Mouse (Mus musculus) MEL (cell line): ENCODE measurements at regions not wholly inside any gene's neighbourhood (a gene's known extent, or its start where the extent isn't known, plus 50 kb on each side); places are given as distances from the start of the nearest gene placed in this dataset.

Experiments
- CHD2 ChIP-seq: IDR thresholded peaks from 2 replicates; pipeline ENCODE4 v1.6.1; 2011; ENCODE audit warnings: low read length, improper control_type of control experiment
- CTCF ChIP-seq, 3 experiments: IDR thresholded peaks in 2 of 3; conservative IDR thresholded peaks in 1 of 3; 2 replicates each; pipeline ENCODE4 v1.5.1; 2011 to 2012; ENCODE audit warnings: low read length in 3 of 3, low read depth in 2 of 3, mild to moderate bottlenecking in 2 of 3, improper control_type of control experiment in 1 of 3, inconsistent platforms in 1 of 3, mixed read lengths in 1 of 3, moderate library complexity in 1 of 3; ENCODE audit not compliant: control insufficient read depth in 1 of 3, insufficient read depth in 1 of 3, poor library complexity in 1 of 3, severe bottlenecking in 1 of 3
- ETS1 ChIP-seq: IDR thresholded peaks from 2 replicates; pipeline ENCODE4 v1.6.1; 2012; ENCODE audit warnings: low read depth, mild to moderate bottlenecking, inconsistent platforms, low read length, improper control_type of control experiment, moderate library complexity
- GATA1 ChIP-seq: IDR thresholded peaks from 2 replicates; pipeline ENCODE4 v1.6.1; 2011; ENCODE audit warnings: low read depth, low read length, improper control_type of control experiment
- MAFK ChIP-seq: IDR thresholded peaks from 2 replicates; pipeline ENCODE4 v1.6.1; 2011; ENCODE audit warnings: low read depth, mild to moderate bottlenecking, low read length, improper control_type of control experiment, borderline replicate concordance
- MAX ChIP-seq: IDR thresholded peaks from 2 replicates; pipeline ENCODE4 v1.6.1; 2011; ENCODE audit warnings: low read length, improper control_type of control experiment
- POLR2A ChIP-seq, 2 experiments: IDR thresholded peaks; 2 replicates each; pipeline ENCODE4 v1.6.1; 2011 to 2012; ENCODE audit warnings: low read length in 2 of 2, mild to moderate bottlenecking in 2 of 2, control low read depth in 1 of 2, improper control_type of control experiment in 1 of 2, low read depth in 1 of 2, moderate library complexity in 1 of 2; ENCODE audit not compliant: control insufficient read depth in 1 of 2, insufficient read depth in 1 of 2, poor library complexity in 1 of 2
- POLR2AphosphoS2 ChIP-seq: IDR thresholded peaks from 2 replicates; pipeline ENCODE4 v1.6.1; 2011; ENCODE audit warnings: low read length, improper control_type of control experiment
- USF1 ChIP-seq: IDR thresholded peaks from 2 replicates; pipeline ENCODE4 v1.6.1; 2014; ENCODE audit warnings: low read depth, mild to moderate bottlenecking, inconsistent platforms, low read length, improper control_type of control experiment, moderate library complexity
- ZC3H11A ChIP-seq: IDR thresholded peaks from 2 replicates; pipeline ENCODE4 v1.6.1; 2012; ENCODE audit warnings: low read depth, mild to moderate bottlenecking, inconsistent platforms, low read length, improper control_type of control experiment
- ZMIZ1 ChIP-seq: IDR thresholded peaks from 2 replicates; pipeline ENCODE4 v1.6.1; 2012; ENCODE audit warnings: low read depth, mild to moderate bottlenecking, inconsistent platforms, low read length, improper control_type of control experiment, moderate library complexity

GRCm38 (mm10) chr15:72355626-72356025 is 1478.7 kb upstream of the Gm6569 start:
- TF ChIP-seq POLR2AphosphoS2 (no peak), POLR2A (IDR thresholded peaks at IDR 0.05; ENCODE audit: control insufficient read depth in 1 of 2, insufficient read depth in 1 of 2, low read depth in 1 of 2, low read length in 2 of 2, poor library complexity in 1 of 2) (no peak), CTCF (IDR thresholded peaks at IDR 0.05 in 2 of 3, conservative IDR thresholded peaks at IDR 0.05 in 1 of 3; ENCODE audit: control insufficient read depth in 1 of 3, insufficient read depth in 1 of 3, low read depth in 2 of 3, low read length in 3 of 3, poor library complexity in 1 of 3, severe bottlenecking in 1 of 3) (no peak), ZC3H11A (no peak), ZMIZ1 (no peak), GATA1 (no peak), ETS1 (no peak), USF1 (no peak), MAFK (no peak), CHD2 (no peak), MAX (no peak)
